ENCODE assay signal across 21 mouse cellular contexts in the genomic region with DNA sequence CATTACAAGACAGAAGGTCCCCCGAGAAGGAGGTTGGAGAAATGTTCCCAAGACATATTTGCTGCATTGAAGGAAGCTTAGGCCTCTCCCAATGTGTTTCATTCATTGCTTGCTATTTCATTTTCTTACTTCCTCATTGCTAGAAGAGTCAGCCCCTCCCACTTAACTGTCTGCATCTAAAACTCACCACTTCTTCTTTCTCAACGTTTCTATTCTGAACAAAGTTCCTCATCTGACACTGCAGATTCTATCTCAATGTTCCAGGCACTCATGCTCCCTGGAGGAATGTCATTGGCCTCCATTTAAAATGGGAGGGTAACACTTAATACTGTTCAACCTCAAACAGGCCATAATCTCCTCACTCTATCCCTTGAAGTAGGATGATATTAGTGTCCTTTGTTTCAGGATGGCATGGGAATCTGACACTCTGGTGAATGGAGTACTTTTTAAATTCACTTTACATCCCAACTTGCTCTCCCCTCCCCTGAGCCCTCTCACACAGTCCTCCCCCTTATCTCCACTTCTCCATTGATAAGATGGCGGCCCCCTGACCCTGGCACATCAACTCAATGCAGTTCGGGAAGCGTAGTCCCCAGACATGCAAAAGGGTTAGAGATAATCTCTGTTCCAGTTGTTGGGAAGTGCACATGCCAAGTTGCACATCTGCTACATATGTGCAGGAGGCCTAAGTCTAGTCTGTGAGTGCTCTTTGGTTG. TPM values are rescaled to one million over a fixed set of nuclear protein-coding genes. Genes with fewer than 3 reads are reported as not detected.
DNase-seq lines count a peak whose midpoint lies in the region; ATAC-seq and TF ChIP-seq lines count a peak whose summit lies in the region.
"Had no signal": no experiment of that assay in that cellular context is flagged by ENCODE, and none has a peak within 500 bp of the region (broad histone marks: within the 10 kb centered on the region; RNA-seq: fewer than 3 reads in every experiment).

No protein-coding gene starts in this region.

- POLR2A ChIA-PET in Patski (lab: Charles Lee) = interaction anchor here (1.4 kb wide), 1 partner anchor 11 kb away, joined by 3 read pairs; no protein-coding TSS in a partner anchor

- H3K4me2 ChIP-seq in hindbrain, embryonic 13.5 days = no peak overlapping the region
- H3K4me2 ChIP-seq: intestine, embryonic 15.5 days; liver, embryonic 15.5 days had no signal

- no peaks in the 10 kb centered on the region for H3K36me3 ChIP-seq in hindbrain, embryonic 13.5 days
- H3K36me3 ChIP-seq: intestine, embryonic 15.5 days; liver, embryonic 15.5 days had no signal

- WGBS in hindbrain, embryonic 13.5 days = 82% methylated on average over 5 of the region's 5 CpGs
- WGBS in cerebellum, adult 2 months = 76% methylated on average over 5 of the region's 5 CpGs

- intact Hi-C loops in gastrocnemius, postnatal 36 days (cut with DNase I) = no loop called here

- in situ Hi-C loops in Patski (cut with MboI; ENCODE audit: low pct_unique_long_range_greater_than_20kb) = no loop called here

- CTCF ChIA-PET in Patski (lab: Charles Lee) = interaction anchor here (0.6 to 4.1 kb wide), 6 partner anchors 11 to 18 kb away, joined by 3 to 18 read pairs (median 4); no protein-coding TSS in a partner anchor

- no peak overlapping the region for H3K4me3 ChIP-seq in hindbrain, embryonic 13.5 days
- H3K4me3 ChIP-seq in cerebellum, adult 2 months (replicated peaks; ENCODE audit: insufficient read depth, low read depth, low read length) = no peak overlapping the region
- H3K4me3 ChIP-seq: intestine, embryonic 15.5 days; liver, embryonic 15.5 days had no signal

- H3K9ac ChIP-seq in hindbrain, embryonic 13.5 days = no peak overlapping the region
- H3K9ac ChIP-seq: intestine, embryonic 15.5 days; liver, embryonic 15.5 days had no signal

- no peak for TF ChIP-seq POLR2A in cerebellum, adult 2 months (IDR thresholded peaks at IDR 0.05; ENCODE audit: borderline replicate concordance, insufficient read depth, low read length)

- TF ChIP-seq CTCF in Patski (IDR thresholded peaks at IDR 0.05) = no peak
- TF ChIP-seq CTCF in cerebellum, adult 2 months (IDR thresholded peaks at IDR 0.05; ENCODE audit: borderline replicate concordance, insufficient read depth, low read depth, low read length) = no peak

- no peaks in the 10 kb centered on the region for H3K9me3 ChIP-seq in hindbrain, embryonic 13.5 days
- H3K9me3 ChIP-seq: intestine, embryonic 15.5 days; liver, embryonic 15.5 days had no signal

- H3K27me3 ChIP-seq in Patski = peaks cover 7% of the 10 kb centered on the region
- no peaks in the 10 kb centered on the region for H3K27me3 ChIP-seq in hindbrain, embryonic 13.5 days
- H3K27me3 ChIP-seq in cerebellum, adult 2 months (ENCODE audit: control insufficient read depth, insufficient read depth, low read length) = no peaks in the 10 kb centered on the region; the same call in 1 of the 2 replicates
- H3K27me3 ChIP-seq: intestine, embryonic 15.5 days; liver, embryonic 15.5 days had no signal

- ATAC-seq in Patski = peak; percentile 21
- ATAC-seq in megakaryocyte, adult 5-6 weeks (ENCODE audit: poor library complexity, severe bottlenecking) = peak; percentile 99
- no peak for ATAC-seq in hindbrain, embryonic 13.5 days (ENCODE audit: low FRiP score)
- ATAC-seq: forebrain, embryonic 14.5 days; intestine, embryonic 15.5 days had no signal

- H3K27ac ChIP-seq in hindbrain, embryonic 13.5 days = no peak overlapping the region
- H3K27ac ChIP-seq in cerebellum, adult 2 months (ENCODE audit: insufficient read depth, low read length) = no peak overlapping the region
- H3K27ac ChIP-seq: intestine, embryonic 15.5 days; liver, embryonic 15.5 days had no signal

- peak; percentile 25 for DNase-seq in layer of hippocampus, adult 9-11 months
- no peak for DNase-seq in layer of hippocampus, adult 11-12 months (ENCODE audit: low spot score)
- DNase-seq in A20 (ENCODE audit: low read depth, low spot score) (peak; percentile 81), Patski (ENCODE audit: low read depth, low spot score) (no peak)
- DNase-seq in gastrocnemius, postnatal 36 days = no peak
- DNase-seq in cerebellum, adult 2 months = no peak
- DNase-seq: cerebellum, adult 8-10 months; kidney, postnatal 10 days; left cerebral cortex, postnatal 4 days; thymus, postnatal 36 days had no signal

- no peaks in the 10 kb centered on the region for H3K4me1 ChIP-seq in hindbrain, embryonic 13.5 days (replicated peaks)
- H3K4me1 ChIP-seq in cerebellum, adult 2 months (ENCODE audit: control insufficient read depth, insufficient read depth, low read length) = no peaks in the 10 kb centered on the region
- H3K4me1 ChIP-seq: intestine, embryonic 15.5 days; liver, embryonic 15.5 days had no signal

RNA-seq across cellular contexts. Expression of a gene that starts 16.6 kb away (rescaled TPM):
- 21.5 TPM for polyA plus RNA-seq in Patski (2021)
- 415 and 460 TPM in 2 replicates for total RNA-seq in megakaryocyte, adult 5-6 weeks (2015)
- 114 and 125 TPM in 2 replicates for total RNA-seq in megakaryocyte, adult 5-6 weeks (2017)
- 48.4 and 56.6 TPM in 2 replicates for polyA plus RNA-seq in hindbrain, embryonic 13.5 days (2015; fragmentation: Nextera tagmentation; extraction: Ambion mirVana)
- total RNA-seq in gastrocnemius, postnatal 36 days (2021) = 1 to 10 TPM in 1 of 2 experiments, under 1 TPM in 1; 0.71 to 2.2 TPM
- polyA plus RNA-seq in cerebellum, adult 2 months (2012; rRNA removed) = 94.3 and 103 TPM in 2 replicates

RNA-seq across cellular contexts. Expression of a gene that starts 52.0 kb away (rescaled TPM):
- not detected for polyA plus RNA-seq in Patski (2021)
- total RNA-seq in megakaryocyte, adult 5-6 weeks (2015) = not detected in 2 replicates
- total RNA-seq in megakaryocyte, adult 5-6 weeks (2017) = not detected in 2 replicates
- polyA plus RNA-seq in hindbrain, embryonic 13.5 days (2015; fragmentation: Nextera tagmentation; extraction: Ambion mirVana) = not detected in 2 replicates
- total RNA-seq in gastrocnemius, postnatal 36 days (2021) = not detected
- not detected in 2 replicates for polyA plus RNA-seq in cerebellum, adult 2 months (2012; rRNA removed)
- total RNA-seq: layer of hippocampus, postnatal 10 days; left cerebral cortex, postnatal 4 days had no signal
- polyA plus RNA-seq: brain, embryonic 14.5 days; forebrain, embryonic 14.5 days; gonadal fat pad, adult 2 months; heart, embryonic 14.5 days; hindbrain, embryonic 11.5 days; intestine, embryonic 15.5 days; liver, embryonic 15.5 days; testis, adult 2 months had no signal

Comparison
In these comparisons a context has a peak if more than half of its experiments do, and no peak if none do; other contexts are left out.
1. DNase-seq: peak in layer of hippocampus, adult 9-11 months (single experiment) and A20 (single experiment); none in layer of hippocampus, adult 11-12 months (single experiment), Patski (single experiment), gastrocnemius, postnatal 36 days (0 of 2) and cerebellum, adult 2 months (0 of 2).